In the genomic region with DNA sequence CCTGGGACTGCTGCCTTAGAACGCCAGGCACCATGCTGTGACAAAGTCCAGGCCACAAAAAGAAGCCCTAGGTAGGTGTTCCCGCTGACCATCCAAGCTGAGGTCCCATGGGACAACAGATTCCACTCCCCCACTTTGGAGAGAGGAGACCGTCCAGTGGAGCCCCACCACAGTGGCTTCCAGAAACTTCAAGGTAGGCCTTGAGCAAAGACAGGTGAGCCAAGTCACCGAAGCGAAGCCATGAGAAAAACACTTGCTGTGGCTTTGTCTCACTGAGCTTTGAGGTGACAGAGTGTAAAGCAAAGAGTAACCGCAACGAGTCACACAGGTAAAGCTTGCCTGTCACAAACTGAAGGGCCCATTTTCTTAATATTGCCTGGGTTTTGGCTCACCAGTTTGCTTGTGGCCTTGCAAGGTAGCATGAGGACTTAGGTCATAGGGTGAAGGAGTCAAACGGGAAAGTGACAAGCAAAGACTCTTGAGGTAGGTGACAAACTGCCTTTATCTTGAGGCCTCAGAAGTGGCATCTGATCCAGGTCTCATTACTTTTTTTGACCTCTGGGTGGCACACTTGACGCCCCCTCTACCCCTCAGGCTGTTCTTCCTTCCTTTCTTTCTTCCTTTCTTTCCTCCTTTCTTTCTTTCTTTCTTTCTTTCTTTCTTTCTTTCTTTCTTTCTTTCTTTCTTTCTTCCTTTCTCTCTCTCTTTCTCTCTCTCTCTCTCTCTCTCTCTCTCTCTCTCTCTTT, we compare ENCODE assay signal across 23 mouse cellular contexts.
DNase-seq lines count a peak whose midpoint lies in the region; ATAC-seq and TF ChIP-seq lines count a peak whose summit lies in the region.
"Had no signal": no experiment of that assay in that cellular context is flagged by ENCODE, and none has a peak within 500 bp of the region (broad histone marks: within the 10 kb centered on the region; RNA-seq: fewer than 3 reads in every experiment).

No protein-coding gene starts in this region.

- H3K4me3 ChIP-seq in heart, adult 2 months = no peak overlapping the region
- H3K4me3 ChIP-seq in liver, embryonic 14.5 days (ENCODE audit: insufficient read depth in 1 of 2, low read depth in 2 of 2, low read length in 2 of 2) = no peak overlapping the region
- H3K4me3 ChIP-seq in liver, embryonic 11.5 days (ENCODE audit: low read depth, low read length) = no peak overlapping the region
- H3K4me3 ChIP-seq: embryonic facial prominence, embryonic 10.5 days; hindbrain, embryonic 10.5 days; liver, embryonic 15.5 days; neural tube, embryonic 15.5 days; stomach, embryonic 15.5 days had no signal

- 0 out of 2 replicates have a peak, but pooled peaks have one; percentile 22 for TF ChIP-seq CTCF in heart, adult 2 months (IDR thresholded peaks at IDR 0.05)
- TF ChIP-seq CTCF in liver, embryonic 14.5 days (IDR thresholded peaks at IDR 0.05; ENCODE audit: low read depth) = peak; percentile 21; the same call in 1 of the 2 replicates

- TF ChIP-seq POLR2A in heart, adult 2 months (IDR thresholded peaks at IDR 0.05; ENCODE audit: insufficient read depth, low read depth, low read length) = no peak

- no peaks in the 10 kb centered on the region for H3K9me3 ChIP-seq in liver, embryonic 14.5 days (ENCODE audit: control insufficient read depth, low read length)
- H3K9me3 ChIP-seq in liver, embryonic 11.5 days (ENCODE audit: control insufficient read depth, low read length) = no peaks in the 10 kb centered on the region
- H3K9me3 ChIP-seq: embryonic facial prominence, embryonic 10.5 days; hindbrain, embryonic 10.5 days; liver, embryonic 15.5 days; neural tube, embryonic 15.5 days; stomach, embryonic 15.5 days had no signal

- no peak for TF ChIP-seq EP300 in heart, adult 2 months (IDR thresholded peaks at IDR 0.05; ENCODE audit: insufficient read depth, low read depth, low read length)
- no peak for TF ChIP-seq EP300 in liver, embryonic 14.5 days (IDR thresholded peaks at IDR 0.05; ENCODE audit: low read depth)

- ATAC-seq in liver, embryonic 14.5 days (ENCODE audit: insufficient read depth) = no peak
- ATAC-seq in liver, embryonic 11.5 days (replicated peaks; ENCODE audit: low FRiP score) = no peak
- ATAC-seq: forebrain, postnatal 0 days; hindbrain, embryonic 16.5 days had no signal

- H3K9ac ChIP-seq in heart, adult 2 months (ENCODE audit: low read depth, low read length) = no peak overlapping the region
- H3K9ac ChIP-seq in liver, embryonic 14.5 days (replicated peaks) = no peak overlapping the region
- H3K9ac ChIP-seq in liver, embryonic 11.5 days (ENCODE audit: low read depth, low read length) = no peak overlapping the region
- H3K9ac ChIP-seq: forebrain, postnatal 0 days; liver, embryonic 15.5 days; neural tube, embryonic 15.5 days; stomach, embryonic 15.5 days had no signal

- no peak overlapping the region for H3K27ac ChIP-seq in heart, adult 2 months
- H3K27ac ChIP-seq in liver, embryonic 14.5 days = no peak overlapping the region
- H3K27ac ChIP-seq in liver, embryonic 11.5 days (ENCODE audit: low read depth, low read length) = no peak overlapping the region
- H3K27ac ChIP-seq: embryonic facial prominence, embryonic 10.5 days; hindbrain, embryonic 10.5 days; liver, embryonic 15.5 days; macrophage; neural tube, embryonic 15.5 days; stomach, embryonic 15.5 days had no signal

- no peaks in the 10 kb centered on the region for H3K36me3 ChIP-seq in heart, adult 2 months (ENCODE audit: control insufficient read depth, insufficient read depth, low read length)
- no peaks in the 10 kb centered on the region for H3K36me3 ChIP-seq in liver, embryonic 14.5 days (replicated peaks; ENCODE audit: control insufficient read depth, insufficient read depth, low read depth)
- no peaks in the 10 kb centered on the region for H3K36me3 ChIP-seq in liver, embryonic 11.5 days (ENCODE audit: control insufficient read depth, insufficient read depth, low read length)
- H3K36me3 ChIP-seq: hindbrain, embryonic 10.5 days; liver, embryonic 15.5 days; neural tube, embryonic 15.5 days; stomach, embryonic 15.5 days had no signal

- no peaks in the 10 kb centered on the region for H3K4me1 ChIP-seq in heart, adult 2 months (ENCODE audit: control insufficient read depth, insufficient read depth, low read length)
- no peaks in the 10 kb centered on the region for H3K4me1 ChIP-seq in liver, embryonic 14.5 days (replicated peaks; ENCODE audit: control insufficient read depth in 2 of 2, insufficient read depth in 2 of 2, low read length in 1 of 2)
- H3K4me1 ChIP-seq in liver, embryonic 11.5 days (replicated peaks; ENCODE audit: control insufficient read depth, insufficient read depth, low read length) = no peaks in the 10 kb centered on the region
- H3K4me1 ChIP-seq: embryonic facial prominence, embryonic 10.5 days; hindbrain, embryonic 10.5 days; liver, embryonic 15.5 days; neural tube, embryonic 15.5 days; stomach, embryonic 15.5 days had no signal

- WGBS in heart, adult 2 months = 72% methylated on average over 9 of the region's 9 CpGs
- WGBS in liver, embryonic 14.5 days (ENCODE audit: insufficient replicate concordance) = 51% methylated on average over 9 of the region's 9 CpGs
- 66% methylated on average over 9 of the region's 9 CpGs for WGBS in liver, embryonic 11.5 days

- H3K79me2 ChIP-seq in heart, adult 2 months (replicated peaks; ENCODE audit: control insufficient read depth, insufficient read depth, low read length) = no peaks in the 10 kb centered on the region

- no peak overlapping the region for H3K4me2 ChIP-seq in liver, embryonic 14.5 days (ENCODE audit: low read depth)
- no peak overlapping the region for H3K4me2 ChIP-seq in liver, embryonic 11.5 days
- H3K4me2 ChIP-seq: liver, embryonic 15.5 days; midbrain, embryonic 11.5 days; neural tube, embryonic 15.5 days; stomach, embryonic 15.5 days had no signal

- DNase-seq in heart, adult 2 months = no peak
- DNase-seq in heart, postnatal 25 days (ENCODE audit: low spot score) = no peak
- DNase-seq in liver, embryonic 14.5 days (ENCODE audit: low read depth in 3 of 3, low spot score in 3 of 3) = no peak
- no peak for DNase-seq in liver, embryonic 11.5 days (ENCODE audit: low spot score)
- peak; percentile 3 for DNase-seq in induced T-regulatory cell, adult 2 months (ENCODE audit: low read depth)
- DNase-seq in thymus, postnatal 10 days (ENCODE audit: low spot score in 2 of 2) = no peak
- DNase-seq in testis, postnatal 14 days (ENCODE audit: low spot score) = no peak
- DNase-seq: adrenal gland, postnatal 25 days; cerebellum, adult 9-10 months; forebrain, postnatal 0 days; gastrocnemius, postnatal 25 days; kidney, adult 2 months; kidney, postnatal 14 days; right cerebral cortex, adult 18-20 months; right cerebral cortex, postnatal 4 days had no signal

- no peaks in the 10 kb centered on the region for H3K27me3 ChIP-seq in heart, adult 2 months (ENCODE audit: control insufficient read depth, insufficient read depth, low read length)
- no peaks in the 10 kb centered on the region for H3K27me3 ChIP-seq in liver, embryonic 14.5 days (ENCODE audit: control insufficient read depth, insufficient read depth, low read length)
- H3K27me3 ChIP-seq in liver, embryonic 11.5 days (replicated peaks; ENCODE audit: control insufficient read depth, insufficient read depth, low read length) = no peaks in the 10 kb centered on the region
- H3K27me3 ChIP-seq: liver, embryonic 15.5 days; neural tube, embryonic 15.5 days; stomach, embryonic 15.5 days had no signal

- intact Hi-C loops in heart, adult 2 months (cut with DNase I) = no loop called here
- intact Hi-C loops in heart, postnatal 25 days (cut with DNase I) = no loop called here
